Mouse (Mus musculus): ENCODE results near the gene Epb41l2. TPM values are rescaled to one million over a fixed set of nuclear protein-coding genes. Genes with fewer than 3 reads are reported as not detected.
A peak's percentile ranks its signal among the peaks of the same experiment; 100 is the strongest.

The Epb41l2 gene
- total RNA-seq, 2 experiments from 2014 or later = 66.4 to 68.5 TPM

DNA sequence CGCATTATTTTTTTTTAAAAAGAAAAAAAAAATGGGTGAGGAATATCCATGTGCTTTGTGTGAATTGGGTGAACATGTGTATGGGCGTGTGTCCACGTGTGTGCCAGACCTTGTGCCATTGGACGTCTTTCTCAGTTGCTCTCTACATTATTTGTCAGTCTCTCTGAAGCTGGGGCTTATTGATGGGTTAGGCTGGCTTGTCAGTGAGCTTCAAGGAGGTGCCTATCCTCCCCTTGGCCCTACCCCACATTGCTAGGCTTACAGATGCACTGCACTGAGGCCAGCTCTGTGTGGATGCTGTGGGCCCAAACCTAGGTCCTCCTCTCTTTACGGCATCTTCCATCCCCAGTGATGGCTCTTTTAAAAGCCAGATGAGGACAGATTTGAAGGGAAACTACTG, 69.1 kb downstream of the Epb41l2 start:
- intact Hi-C loops (cut with DNase I) = no loop called here
- DNase-seq = no peak

DNA sequence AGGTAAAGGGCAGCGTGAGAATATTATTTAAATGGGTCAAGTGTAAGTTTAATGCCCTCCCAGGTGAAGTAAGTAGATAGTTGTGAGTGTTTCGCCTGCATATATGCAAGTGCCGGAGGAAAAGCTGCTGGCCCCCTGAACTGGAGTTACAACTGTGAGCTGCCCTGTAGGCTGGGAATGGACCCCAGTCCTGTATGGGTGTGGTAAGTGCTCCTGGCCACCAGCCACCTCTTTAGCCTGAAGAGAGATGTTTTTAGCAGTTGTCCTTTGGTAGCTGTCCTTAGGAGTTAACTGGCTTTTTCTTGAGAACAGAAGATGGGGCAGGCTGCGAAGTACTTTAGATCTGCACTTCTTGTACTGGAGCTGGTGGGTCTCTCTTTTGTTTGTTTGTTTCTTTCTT, 69.7 kb downstream of the Epb41l2 start:
- intact Hi-C loops (cut with DNase I) = no loop called here
- no peak for DNase-seq

DNA sequence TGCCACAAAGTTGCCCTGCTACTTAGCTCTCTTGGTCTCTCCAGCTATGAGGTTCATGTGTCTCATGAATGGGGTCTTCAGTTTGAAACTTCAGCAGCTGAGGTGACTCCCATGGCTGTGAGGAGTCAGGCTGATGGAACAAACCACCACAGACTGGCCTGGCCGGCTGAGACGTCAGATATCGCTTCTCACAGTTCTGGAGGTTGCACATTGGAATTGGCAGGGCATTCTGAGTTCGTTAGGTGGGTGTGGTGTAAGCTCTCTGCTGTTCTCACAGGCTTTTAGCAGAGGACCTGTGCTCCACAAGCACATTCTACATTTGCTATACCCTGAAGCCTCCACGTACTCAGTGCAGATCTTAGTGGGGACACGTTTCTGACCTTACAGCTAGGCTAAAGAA, 71.3 kb downstream of the Epb41l2 start:
- intact Hi-C loops (cut with DNase I) = no loop called here
- peak in 1 of 2 experiments; percentile 30 for DNase-seq

DNA sequence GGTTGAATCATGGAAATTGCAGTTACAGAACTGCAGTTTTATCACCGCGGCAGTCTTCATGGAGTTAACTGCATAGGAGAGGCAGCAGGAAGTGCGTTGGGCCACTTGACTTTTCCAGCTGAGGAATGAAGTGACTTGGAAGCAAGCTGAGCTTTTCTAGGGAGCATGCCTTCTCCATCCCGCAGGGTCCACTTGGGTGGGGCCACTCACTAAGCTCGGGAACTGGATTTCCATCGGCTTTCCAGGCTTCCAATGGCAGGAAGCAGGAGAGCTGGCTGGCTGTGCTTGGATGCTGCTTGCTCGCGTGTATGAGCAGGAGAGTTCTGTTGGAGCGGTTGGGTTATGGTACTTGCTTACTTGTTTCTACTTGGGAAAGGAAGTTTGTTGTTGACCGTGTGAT, 72.8 kb downstream of the Epb41l2 start:
- intact Hi-C loops (cut with DNase I) = no loop called here
- DNase-seq = peak; percentile 67 to 73

DNA sequence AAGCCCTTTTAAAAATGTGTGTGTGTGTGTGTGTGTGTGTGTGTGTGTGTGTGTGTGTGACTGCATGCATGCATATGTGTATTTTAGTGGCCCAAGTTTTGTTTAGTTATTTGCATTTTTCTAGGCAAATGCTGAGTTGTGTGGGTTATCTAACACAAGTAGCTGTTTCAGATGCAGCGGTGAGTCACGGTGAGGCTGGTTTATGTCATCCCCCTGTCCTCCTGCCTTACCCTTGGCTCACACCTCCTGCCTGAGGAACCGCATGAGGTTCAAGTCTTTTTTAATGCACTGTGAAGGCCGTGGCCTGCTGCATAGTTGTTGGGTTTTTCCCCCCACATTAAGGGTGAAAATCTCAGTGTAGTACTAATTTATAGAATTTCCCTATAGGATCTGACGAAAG, 73.3 kb downstream of the Epb41l2 start:
- intact Hi-C loops (cut with DNase I) = no loop called here
- DNase-seq = no peak

DNA sequence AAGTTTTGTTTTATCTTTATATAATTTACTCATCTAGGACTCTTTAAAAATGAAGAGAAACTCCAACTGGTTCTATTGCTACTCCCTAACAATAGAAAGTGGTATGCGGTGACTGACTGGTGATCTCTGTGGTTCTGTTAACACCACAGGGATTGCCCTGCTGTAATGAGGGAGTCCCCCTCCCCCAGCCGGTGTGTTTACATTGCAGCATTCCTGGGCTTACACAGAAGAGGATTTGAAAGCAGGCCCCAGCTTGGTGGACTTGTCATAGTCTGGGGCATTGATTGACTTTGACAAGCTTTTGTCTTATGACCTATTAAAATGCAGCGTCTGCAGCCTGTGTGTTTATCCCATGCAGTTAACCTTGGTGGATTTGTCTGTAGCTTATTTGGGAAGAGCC, 73.9 kb downstream of the Epb41l2 start:
- DNase-seq = no peak
- intact Hi-C loops (cut with DNase I) = no loop called here

DNA sequence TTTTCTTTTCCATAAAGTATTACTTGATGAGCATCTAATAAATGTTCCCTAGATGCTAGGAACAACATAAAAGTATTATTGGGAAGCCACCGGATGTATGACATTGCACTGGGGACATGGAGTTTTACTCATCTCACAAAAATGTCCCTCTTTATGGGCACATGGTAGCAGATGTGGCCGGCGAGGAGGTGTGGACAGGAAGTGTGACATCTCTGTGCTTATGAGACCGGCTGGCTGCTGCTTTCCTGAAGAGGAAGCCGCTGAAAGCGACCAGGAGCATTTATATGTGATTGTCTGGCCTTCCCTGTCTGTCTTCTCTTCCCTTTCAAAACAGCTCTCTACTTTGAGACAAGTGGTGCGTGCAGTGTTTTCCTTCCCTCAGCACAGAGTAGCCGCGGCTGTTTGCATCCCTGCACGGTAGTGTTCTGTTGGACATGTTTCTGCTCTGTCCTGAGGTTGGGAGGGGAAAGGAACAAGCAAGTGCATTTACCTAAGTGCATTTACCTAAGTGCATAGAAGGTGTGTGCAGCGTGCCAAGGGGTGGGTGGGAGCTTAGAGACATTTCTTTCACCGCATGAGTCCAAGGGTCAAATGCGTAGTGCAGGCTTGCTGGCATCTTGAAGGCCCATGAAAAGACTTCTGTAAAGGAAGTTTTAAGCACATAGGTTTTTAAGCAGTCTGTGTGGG, 74.9 kb downstream of the Epb41l2 start:
- intact Hi-C loops (cut with DNase I) = loop anchor here (2.0 to 5.0 kb wide), 2 partner anchors 32 to 74 kb away; no protein-coding TSS in a partner anchor
- DNase-seq = peak; percentile 36 to 50

DNA sequence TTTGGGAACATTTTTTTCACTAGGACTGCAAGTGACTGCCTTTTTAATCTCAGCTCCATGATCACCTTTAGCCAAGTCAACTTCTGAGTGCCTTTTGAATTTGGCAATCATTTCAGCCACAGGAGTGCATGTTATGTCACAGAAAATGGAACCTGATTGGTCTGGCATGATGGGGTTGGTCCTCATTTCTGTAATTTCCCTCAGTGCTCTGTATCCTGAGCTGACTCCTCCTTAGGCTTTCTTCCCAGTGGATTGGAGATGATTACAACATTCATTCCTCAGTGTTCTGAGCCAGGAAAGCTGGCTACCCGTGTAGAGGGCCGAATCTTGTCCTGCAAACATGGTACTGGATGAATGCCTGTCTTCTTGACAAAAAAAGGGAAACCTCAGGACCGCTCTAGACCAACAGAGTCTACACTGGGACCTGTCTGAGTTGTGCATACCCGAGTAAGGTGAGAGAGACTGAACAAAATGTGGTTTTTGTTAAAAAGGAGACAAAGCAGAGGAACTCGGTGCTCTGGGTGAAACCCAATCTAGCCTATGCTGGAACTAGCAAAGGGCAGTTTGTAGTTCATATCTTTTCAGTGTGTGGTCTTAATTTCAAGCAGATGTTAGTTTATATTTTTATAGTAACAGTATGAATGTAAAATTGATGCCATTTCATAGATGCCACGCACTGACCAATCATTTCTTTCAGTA, 77.3 kb downstream of the Epb41l2 start:
- no peak for DNase-seq
- intact Hi-C loops (cut with DNase I) = loop anchor here (5.0 kb wide), 1 partner anchor 35 kb away; no protein-coding TSS in a partner anchor

DNA sequence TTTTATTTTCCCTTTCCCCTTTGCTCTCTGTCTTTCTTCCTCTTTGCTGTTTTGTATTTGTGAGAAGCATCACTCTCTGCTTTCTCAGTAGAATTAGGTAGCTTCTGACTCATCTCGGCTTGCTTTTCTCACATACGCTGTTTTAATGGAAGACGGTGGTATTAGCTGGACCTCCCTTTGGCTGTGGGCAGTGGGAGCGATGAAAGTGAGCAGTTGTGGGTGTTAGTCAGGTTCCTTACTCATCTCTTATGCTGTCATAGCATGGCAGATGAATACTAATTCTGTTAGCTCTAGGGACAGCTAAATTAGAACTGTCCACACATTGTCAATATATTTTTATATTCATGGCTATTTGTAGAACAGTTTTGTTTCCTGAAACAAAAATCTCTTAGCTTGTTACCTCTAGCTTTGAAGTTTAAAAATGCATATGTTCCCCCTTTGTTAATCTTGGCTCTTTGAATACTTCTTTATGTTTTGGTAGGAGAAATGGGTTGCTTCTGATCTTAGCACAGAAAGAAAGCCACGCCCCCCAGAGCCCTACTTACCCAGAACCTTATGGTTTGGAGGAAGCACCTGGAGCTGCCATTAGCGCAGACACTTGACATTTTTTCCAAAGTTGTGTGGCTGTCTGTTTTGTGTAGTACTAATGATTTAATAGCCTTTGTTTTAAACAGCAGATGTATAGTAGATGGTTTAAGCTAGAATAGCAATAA, 78.1 kb downstream of the Epb41l2 start:
- intact Hi-C loops (cut with DNase I) = loop anchor here (5.0 kb wide), 1 partner anchor 35 kb away; no protein-coding TSS in a partner anchor
- DNase-seq = no peak

DNA sequence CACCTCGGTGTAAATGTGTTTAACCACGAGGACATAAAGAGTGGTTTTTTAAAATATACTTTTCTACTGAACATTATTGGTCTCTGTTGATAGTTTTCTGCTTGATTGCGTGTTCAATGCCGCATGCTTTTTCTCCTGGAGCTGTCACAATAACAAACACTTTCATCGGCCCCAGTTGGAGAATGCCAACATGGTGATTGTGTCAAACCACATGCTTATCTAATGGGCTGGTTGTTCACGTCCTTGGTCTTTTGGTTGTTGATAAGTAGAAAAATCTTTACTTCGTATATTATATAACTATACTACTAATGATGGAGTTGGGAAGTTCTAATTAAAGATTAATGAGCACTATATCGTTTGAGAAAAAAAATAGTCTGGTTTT, 78.7 kb downstream of the Epb41l2 start:
- intact Hi-C loops (cut with DNase I) = loop anchor here (5.0 kb wide), 1 partner anchor 36 kb away; no protein-coding TSS in a partner anchor
- no peak for DNase-seq

DNA sequence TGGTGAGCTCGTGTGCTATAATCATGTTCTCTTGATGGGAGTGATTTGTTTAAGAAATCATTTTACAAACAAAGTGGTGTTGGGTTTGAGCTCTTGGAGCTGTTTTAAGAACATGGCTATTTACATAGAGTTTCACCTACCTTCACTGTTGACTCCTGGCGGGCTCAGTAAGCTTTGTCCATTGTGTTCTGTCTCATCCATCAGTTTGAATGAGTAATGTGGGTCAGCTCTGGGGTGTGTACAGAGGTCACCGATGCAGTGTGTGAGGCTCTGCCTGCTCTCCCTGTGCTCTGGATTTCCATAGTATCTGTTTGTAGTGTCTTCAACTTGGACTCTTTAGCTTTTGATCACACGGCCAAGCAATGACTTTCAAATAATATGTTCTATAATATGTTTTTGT, 79.6 kb downstream of the Epb41l2 start:
- intact Hi-C loops (cut with DNase I) = loop anchor here (5.0 kb wide), 1 partner anchor 37 kb away; no protein-coding TSS in a partner anchor
- DNase-seq = no peak

DNA sequence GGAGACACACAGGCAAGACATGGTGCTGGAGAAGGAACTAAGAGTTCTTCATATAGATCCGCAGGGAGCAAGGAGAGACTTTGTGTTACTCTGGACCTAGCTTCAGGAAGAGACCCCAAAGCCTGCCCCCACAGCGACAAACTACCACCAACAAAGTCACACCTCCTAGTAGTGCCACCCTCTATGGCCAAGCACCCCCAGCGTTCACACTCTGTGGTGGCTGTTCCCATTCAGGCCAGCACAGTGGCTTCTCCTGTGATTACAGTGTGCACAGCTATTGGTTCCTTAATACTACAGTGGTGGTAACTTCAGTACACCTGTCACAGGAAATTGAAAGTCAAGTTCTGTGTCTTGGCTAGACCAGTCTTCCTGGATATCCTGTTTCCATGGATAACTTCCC, 80.3 kb downstream of the Epb41l2 start:
- intact Hi-C loops (cut with DNase I) = loop anchor here (5.0 kb wide), 1 partner anchor 38 kb away; no protein-coding TSS in a partner anchor

DNA sequence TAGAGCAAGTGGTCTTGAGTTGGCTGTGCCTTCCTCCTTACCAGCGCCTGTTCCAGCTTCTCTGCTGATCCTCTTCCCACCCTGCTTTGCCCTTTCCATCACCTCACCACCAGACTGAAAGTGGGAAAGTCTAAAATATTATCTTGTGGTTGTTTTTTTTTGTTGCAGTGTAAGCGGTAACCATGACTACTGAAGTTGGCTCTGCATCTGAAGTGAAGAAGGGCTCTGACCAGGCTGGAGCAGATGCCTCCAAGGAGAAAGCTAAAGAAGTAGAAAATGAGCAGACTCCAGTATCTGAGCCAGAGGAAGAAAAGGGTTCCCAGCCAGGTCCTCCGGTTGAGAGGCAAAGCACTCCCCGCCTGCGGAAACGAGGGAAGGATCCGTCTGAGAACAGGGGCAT, 81.8 kb downstream of the Epb41l2 start:
- intact Hi-C loops (cut with DNase I) = no loop called here
- no peak for DNase-seq

More for the DNA sequence above, 80.3 kb downstream of the Epb41l2 start:
- no peak for DNase-seq

DNA sequence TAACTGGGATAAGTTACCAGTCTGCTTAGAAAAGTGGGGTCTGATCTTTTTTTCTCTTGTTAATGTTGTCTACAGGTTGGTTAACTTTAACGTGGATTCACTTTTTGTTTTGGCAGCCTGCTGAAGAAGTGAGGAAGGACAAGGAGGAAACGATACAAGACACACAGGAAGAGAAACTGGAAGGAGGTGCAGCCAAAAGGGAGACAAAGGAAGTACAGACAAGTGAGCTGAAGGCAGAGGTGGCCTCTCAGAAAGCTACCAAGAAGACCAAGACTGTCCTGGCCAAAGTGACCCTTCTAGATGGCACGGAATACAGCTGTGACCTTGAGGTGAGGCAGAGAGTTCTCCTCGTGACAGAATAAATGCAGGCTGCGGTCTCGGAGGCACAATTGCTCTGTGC, 84.0 kb downstream of the Epb41l2 start:
- no peak for DNase-seq
- intact Hi-C loops (cut with DNase I) = no loop called here

DNA sequence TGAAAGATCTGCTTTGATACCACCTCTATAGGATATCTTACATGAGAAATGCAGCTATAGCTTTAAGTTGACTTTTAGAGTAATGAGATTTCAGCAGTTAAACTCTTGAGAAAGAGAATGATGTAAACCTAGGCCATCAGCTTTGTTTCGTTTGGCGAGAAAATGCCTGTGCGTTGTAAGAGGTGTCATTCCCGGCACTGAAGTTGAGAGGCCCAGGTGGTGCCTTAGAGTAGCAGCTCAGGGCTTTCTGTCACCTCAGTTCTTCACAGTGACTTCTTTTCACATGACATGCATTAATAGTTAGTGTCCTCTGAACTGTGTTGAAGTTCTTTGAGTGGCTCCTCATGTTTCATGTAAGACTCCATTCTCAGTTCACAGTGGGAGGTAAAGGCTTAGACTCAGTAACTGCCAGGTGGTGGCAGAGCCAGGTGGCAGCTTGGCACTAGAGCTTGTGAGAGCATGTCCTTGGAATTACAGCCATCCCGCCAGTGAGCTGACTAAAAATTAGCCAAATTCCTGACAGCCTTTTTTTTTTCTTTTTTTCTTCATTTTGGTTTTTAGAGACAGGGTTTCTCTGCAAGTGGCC, 84.7 kb downstream of the Epb41l2 start:
- DNase-seq = no peak
- intact Hi-C loops (cut with DNase I) = no loop called here

DNA sequence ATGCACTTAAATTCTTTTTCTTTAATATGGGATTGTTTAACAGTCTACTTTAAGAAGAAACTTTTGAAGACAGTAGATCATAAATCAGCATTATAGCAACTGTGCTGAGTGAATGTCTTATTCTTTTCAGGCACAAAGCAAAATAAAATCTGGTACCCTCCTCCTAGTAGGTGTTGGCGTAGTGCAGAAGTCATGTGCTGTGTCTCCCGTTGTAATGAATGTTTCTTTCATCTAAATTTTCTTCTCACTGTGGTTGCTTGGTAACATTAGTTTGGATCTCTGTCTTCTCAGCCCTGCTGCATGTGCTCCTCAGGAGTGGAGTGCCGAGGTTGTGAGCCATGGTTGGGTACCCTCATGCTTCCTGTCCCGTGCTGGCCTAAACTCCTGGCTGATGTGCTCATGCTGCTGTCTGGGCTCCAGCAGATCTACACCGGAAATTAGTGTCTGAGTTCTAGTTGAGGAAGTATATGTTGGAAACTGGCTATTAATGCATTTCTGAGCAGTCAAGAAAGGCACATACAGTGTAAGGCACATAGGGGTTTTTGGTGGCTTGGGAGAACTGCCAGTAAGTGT, 87.4 kb downstream of the Epb41l2 start:
- no peak for DNase-seq
- intact Hi-C loops (cut with DNase I) = loop anchor here (5.0 kb wide), 1 partner anchor 35 kb away; no protein-coding TSS in a partner anchor

DNA sequence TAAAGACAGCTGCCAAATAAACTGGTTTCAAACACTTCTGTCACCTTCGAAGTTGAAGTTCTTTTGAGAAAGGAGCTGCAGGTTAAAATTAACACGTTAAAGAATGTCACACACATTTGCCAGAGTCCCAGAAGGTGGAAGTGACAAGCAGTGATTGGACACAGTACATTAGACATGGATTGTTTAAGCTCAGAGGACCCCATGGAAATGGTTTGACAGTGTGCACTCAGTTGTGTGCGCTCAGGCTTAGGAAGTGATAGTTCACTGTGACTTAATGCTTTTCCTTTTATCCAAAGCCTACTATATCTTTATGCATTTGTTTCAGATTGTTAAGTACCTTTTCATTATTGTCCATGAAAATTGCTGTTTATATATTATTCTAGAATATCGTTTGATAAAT, 89.1 kb downstream of the Epb41l2 start:
- intact Hi-C loops (cut with DNase I) = loop anchor here (5.0 kb wide), 1 partner anchor 34 kb away; no protein-coding TSS in a partner anchor
- no peak for DNase-seq

DNA sequence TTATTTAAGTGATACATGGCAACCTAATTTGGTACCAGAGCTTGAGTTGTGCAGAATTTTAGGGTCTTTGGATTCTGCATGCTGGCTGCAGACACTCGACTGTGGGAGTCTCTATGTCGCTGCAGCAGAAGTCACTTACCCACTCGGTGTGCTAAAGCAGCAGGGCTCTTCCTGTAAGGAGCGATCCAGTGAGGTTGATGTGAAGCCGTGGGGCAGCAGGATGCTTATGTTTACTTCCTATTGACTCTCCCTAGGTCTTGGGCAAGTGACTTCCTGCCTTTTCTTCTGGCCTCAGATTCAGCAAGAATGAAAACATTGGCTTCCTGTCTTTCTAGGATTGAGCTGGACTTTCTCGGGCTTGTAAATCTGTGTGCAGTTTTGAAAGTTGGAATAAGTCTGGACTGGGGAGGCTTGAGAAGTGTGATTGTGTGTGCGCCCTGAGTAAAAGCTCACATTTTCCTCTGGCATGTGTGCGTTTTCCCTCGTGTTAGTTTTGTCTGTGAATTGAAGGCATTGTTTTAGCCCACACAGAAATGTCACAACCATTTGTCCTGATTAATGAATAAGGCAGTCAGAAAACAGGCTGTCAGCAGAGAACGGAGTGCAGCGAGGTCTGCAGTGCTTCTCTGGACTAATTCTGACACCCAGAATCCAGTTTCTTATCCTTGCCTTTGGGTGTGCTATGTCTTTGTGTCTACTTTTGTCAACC, 89.9 kb downstream of the Epb41l2 start:
- no peak for DNase-seq
- intact Hi-C loops (cut with DNase I) = loop anchor here (5.0 kb wide), 1 partner anchor 33 kb away; no protein-coding TSS in a partner anchor

DNA sequence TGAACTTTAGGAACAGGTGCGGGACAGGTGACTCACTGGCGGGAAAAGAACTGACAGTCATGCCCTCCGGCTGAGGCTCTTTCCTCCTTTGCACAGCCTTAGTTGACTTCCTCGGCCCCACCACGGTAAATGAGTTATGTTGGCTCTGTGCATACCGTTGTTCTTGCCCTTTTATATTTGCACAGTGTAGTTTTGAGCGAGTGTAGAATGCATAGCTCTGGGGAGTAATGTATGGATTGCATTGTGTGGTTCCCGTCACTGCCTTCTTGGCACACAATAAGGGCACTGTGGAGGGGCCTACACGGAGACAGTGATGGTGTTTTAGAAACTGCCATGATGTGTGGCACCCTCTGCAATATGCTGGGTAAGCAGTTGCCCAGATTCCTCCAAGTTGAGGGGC, 93.6 kb downstream of the Epb41l2 start:
- intact Hi-C loops (cut with DNase I) = no loop called here

DNA sequence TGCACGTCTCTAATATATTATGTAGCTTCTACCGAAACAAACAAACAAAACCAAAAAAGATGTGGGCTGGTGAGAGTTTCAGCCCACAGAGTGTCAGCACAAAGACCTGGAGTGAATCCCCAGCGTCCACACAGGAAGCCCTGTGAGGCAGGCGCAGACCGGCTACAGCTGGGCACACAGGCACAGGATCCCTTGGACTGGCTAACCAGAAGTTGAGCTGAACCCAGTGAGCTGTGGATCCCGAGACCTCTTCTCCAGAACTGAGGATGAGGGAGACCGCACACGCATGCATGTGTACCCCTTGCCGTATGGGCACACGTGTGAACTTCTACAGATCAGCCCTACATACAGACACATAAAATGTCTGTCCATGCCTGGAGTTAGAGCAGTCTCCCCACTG, 94.2 kb downstream of the Epb41l2 start:
- DNase-seq = no peak

More for the DNA sequence above, 93.6 kb downstream of the Epb41l2 start:
- DNase-seq = no peak

More for the DNA sequence above, 94.2 kb downstream of the Epb41l2 start:
- intact Hi-C loops (cut with DNase I) = no loop called here

All from heart, postnatal 14 days (tissue).